Mouse (Mus musculus) bone marrow macrophage, adult 2 months (primary cell): ENCODE data around the gene Tdrd7.

ENCODE experiments used
- CTCF ChIP-seq: IDR thresholded peaks from 2 replicates; pipeline ENCODE4 v1.5.1; 2012; ENCODE audit warnings: low read depth, mild to moderate bottlenecking, low read length, moderate library complexity
- POLR2A ChIP-seq: IDR thresholded peaks from 2 replicates; pipeline ENCODE4 v1.6.1; 2012; ENCODE audit warnings: mild to moderate bottlenecking, low read depth, low read length, borderline replicate concordance

DNA sequence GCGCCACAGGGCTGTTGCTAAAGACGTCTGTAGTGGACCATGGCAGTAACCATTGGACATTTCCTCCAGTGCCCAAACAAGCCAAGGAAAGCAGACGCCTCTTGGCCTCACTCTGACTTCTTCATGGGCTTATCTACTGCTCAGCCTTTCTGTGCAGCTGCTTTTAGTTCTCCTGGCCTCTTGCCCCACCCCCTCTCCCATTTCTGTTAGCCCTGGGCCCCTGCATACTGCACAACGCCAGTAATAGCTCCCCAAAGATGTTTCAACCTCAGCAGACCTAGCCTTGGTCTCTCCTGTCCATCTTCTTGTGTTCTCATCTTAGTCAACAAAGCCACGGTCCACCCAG lies 77.3 kb downstream of the Tdrd7 start:
- no peak for TF ChIP-seq POLR2A
- no peak for TF ChIP-seq CTCF
